Mouse (Mus musculus) erythroblast, adult 5-6 weeks (primary cell): Measurements from ENCODE around the gene Hoxc11. TPM values are rescaled to one million over a fixed set of nuclear protein-coding genes. Genes with fewer than 3 reads are reported as not detected.

ENCODE experiments used
- ATAC-seq: replicated peaks from 2 replicates; pipeline ENCODE4 v1.8.0; 2016; ENCODE audit warnings: moderate number of reproducible peaks, mild to moderate bottlenecking, moderate TSS enrichment, inconsistent platforms; ENCODE audit not compliant: poor library complexity, low FRiP score, severe bottlenecking
- total RNA-seq, 2 experiments: library from RNA; stranded (forward) in 1 of 2; stranded (reverse) in 1 of 2; fragments of 150-400 nt in 1 of 2; fragments of 200-764, 138-1000 nt in 1 of 2; gene quantifications; 2 replicates each; pipeline versions ENCODE4 v1.2.3 to v1.2.4; 2015 to 2017; ENCODE audit warnings: low replicate concordance in 2 of 2

Gene Hoxc11
- total RNA-seq, 2 experiments from 2014 or later: not detected

- no peak for ATAC-seq
These were observed 24.6 kb downstream of the Hoxc11 start for GRCm38 (mm10) chr15:102978615-102979515.

- no peak for ATAC-seq
These were observed 25.7 kb downstream of the Hoxc11 start for GRCm38 (mm10) chr15:102979936-102980335.

- ATAC-seq: no peak
These were observed 26.1 kb downstream of the Hoxc11 start for GRCm38 (mm10) chr15:102980352-102980751.

- ATAC-seq: no peak
These were observed 26.7 kb downstream of the Hoxc11 start for GRCm38 (mm10) chr15:102980912-102981311.

- ATAC-seq: no peak
These were observed 27.4 kb downstream of the Hoxc11 start for GRCm38 (mm10) chr15:102981379-102982288.

- ATAC-seq: no peak
These were observed 29.5 kb downstream of the Hoxc11 start for GRCm38 (mm10) chr15:102983716-102984115.

GRCm38 (mm10) chr15:102984521-102984920 is 30.3 kb downstream of the Hoxc11 start:
- ATAC-seq: no peak

GRCm38 (mm10) chr15:102984925-102985324 is 30.7 kb downstream of the Hoxc11 start:
- ATAC-seq: no peak

GRCm38 (mm10) chr15:102987124-102987833 is 33.1 kb downstream of the Hoxc11 start:
- ATAC-seq: peak; percentile 70

- ATAC-seq: no peak
These were observed 33.9 kb downstream of the Hoxc11 start for GRCm38 (mm10) chr15:102988078-102988477.

- no peak for ATAC-seq
These were observed 36.5 kb downstream of the Hoxc11 start, which contains the start of gene Hoxc8 for GRCm38 (mm10) chr15:102990461-102991397. Gene Hoxc8, plus strand, starts transcription at chr15:102990607.

GRCm38 (mm10) chr15:102991782-102992181 is 37.6 kb downstream of the Hoxc11 start:
- ATAC-seq: no peak

GRCm38 (mm10) chr15:102992206-102992605 is 38.0 kb downstream of the Hoxc11 start:
- no peak for ATAC-seq

- no peak for ATAC-seq
These were observed 38.6 kb downstream of the Hoxc11 start for GRCm38 (mm10) chr15:102992863-102993262.

- ATAC-seq: no peak
These were observed 42.3 kb downstream of the Hoxc11 start for GRCm38 (mm10) chr15:102996548-102996947.

GRCm38 (mm10) chr15:102997431-102997830 is 43.2 kb downstream of the Hoxc11 start:
- no peak for ATAC-seq

GRCm38 (mm10) chr15:102997939-102998355 is 43.7 kb downstream of the Hoxc11 start, which contains the start of gene Hoxc6:
Gene Hoxc6, plus strand, starts transcription at chr15:102998257.
- no peak for ATAC-seq

- no peak for ATAC-seq
These were observed 44.5 kb downstream of the Hoxc11 start for GRCm38 (mm10) chr15:102998608-102999182.
